Mouse (Mus musculus) embryo, embryonic 9.5 days (tissue): ENCODE results near the gene Plagl2.

ENCODE experiments used
- DNase-seq: peaks from one replicate; pipeline ENCODE4 v3.0.0-alpha.2; 2017; ENCODE audit errors: extremely low spot score

Plagl2 gene

GRCm38 (mm10) chr2:153239021-153239859, 2.0 kb downstream of the Plagl2 start:
- no peak for DNase-seq

GRCm38 (mm10) chr2:153238406-153238805, 2.8 kb downstream of the Plagl2 start:
- no peak for DNase-seq

GRCm38 (mm10) chr2:153237891-153238290, 3.3 kb downstream of the Plagl2 start:
- no peak for DNase-seq

DNA sequence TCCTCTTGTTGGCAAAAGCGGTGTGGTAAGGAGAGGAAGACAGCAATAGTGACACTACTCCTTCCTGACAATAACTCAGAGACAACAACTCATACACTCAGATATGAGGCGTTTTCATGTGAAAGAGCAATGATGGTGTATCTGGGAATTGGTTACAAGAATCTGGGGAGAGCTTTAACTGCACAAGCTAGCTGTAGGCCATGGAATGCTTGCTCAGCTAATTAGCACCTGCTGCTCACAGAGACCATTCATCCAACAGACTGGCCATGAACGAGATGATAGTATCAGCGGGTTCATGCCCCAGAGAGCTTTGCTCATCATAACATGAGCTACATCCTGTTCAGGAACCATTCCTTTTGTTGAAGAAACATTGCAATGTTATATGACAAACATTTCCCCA, 4.0 kb downstream of the Plagl2 start:
- no peak for DNase-seq

GRCm38 (mm10) chr2:153228523-153228922, 12.7 kb downstream of the Plagl2 start:
- no peak for DNase-seq

- DNase-seq, result no peak
These were observed 13.3 kb downstream of the Plagl2 start for GRCm38 (mm10) chr2:153227959-153228358.

- no peak for DNase-seq
These were observed 15.7 kb downstream of the Plagl2 start for GRCm38 (mm10) chr2:153225595-153225953.

GRCm38 (mm10) chr2:153224946-153225594, 16.2 kb downstream of the Plagl2 start, which contains the start of gene Tspyl3:
Gene Tspyl3, minus strand, starts transcription at chr2:153225441.
- DNase-seq, result peak; percentile 61

DNA sequence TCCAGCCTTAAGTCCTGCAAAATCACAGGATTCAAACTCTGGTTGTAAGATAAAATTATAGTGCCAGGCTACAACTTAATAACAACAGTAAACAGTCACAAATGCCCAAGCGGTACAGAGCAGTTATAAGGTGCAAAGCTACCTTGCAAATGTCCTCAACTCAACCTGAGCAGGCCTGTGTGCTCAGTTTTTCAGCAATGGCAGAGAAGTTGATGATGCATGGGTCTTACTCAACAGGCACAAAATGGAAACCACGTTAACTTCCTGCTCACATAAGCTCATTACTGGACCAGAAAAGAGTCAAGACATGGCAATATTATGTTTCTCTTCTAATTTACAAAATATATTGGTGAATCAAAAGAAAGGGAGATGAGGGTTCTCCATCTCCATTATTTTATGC, 18.7 kb downstream of the Plagl2 start:
- DNase-seq, result no peak

GRCm38 (mm10) chr2:153222130-153222529, 19.1 kb downstream of the Plagl2 start:
- no peak for DNase-seq

- DNase-seq, result no peak
These were observed 19.6 kb downstream of the Plagl2 start for GRCm38 (mm10) chr2:153221620-153222019.

- DNase-seq, result no peak
These were observed 22.7 kb downstream of the Plagl2 start for GRCm38 (mm10) chr2:153218516-153218915.

- no peak for DNase-seq
These were observed 23.3 kb downstream of the Plagl2 start for GRCm38 (mm10) chr2:153217826-153218340.

DNA sequence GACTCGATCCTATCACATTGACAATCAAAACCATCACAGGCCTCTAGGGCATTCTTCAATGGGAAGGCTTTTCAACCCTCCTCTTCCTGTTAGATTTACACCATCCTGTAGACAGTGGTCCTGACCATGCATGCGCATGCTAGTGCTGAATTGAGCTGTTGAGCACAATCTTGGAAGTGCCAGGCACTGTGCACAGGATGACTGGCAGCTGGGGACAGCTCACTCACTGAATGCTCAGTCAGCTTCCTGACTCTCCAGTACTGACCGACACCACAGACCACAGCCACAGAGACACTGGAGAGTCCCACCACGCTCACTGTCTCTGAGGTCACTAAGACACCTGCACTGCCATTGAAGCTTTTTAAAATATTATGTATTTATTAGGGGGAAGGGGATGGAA, 25.8 kb downstream of the Plagl2 start:
- DNase-seq, result no peak

DNA sequence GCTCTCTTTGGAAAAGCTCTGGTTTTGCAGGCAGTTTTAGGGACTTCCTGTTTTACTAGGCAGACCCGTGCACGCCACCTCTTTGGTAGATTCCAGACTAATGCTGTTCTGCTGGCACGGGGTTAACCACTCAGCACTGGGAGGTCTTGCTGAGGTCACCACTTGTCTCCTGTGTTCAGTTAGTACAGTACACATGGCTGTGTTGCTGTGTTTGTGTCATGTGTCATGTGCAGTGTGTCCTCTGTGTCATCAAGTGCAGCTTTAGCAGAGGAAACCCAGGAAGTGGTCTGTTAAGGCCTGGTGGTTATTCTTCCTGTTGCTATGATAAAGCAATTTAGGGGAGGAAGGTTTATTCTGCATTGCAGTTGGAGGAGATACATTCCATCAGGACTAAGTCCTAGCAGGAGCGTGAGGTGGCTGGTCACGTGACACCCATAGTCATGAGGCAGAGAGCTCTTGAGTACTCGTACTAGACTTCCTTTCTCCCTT, 26.4 kb downstream of the Plagl2 start:
- DNase-seq, result no peak

- no peak for DNase-seq
These were observed 27.9 kb downstream of the Plagl2 start for GRCm38 (mm10) chr2:153213351-153213750.

- no peak for DNase-seq
These were observed 29.8 kb downstream of the Plagl2 start for GRCm38 (mm10) chr2:153211451-153211850.

- DNase-seq, result no peak
These were observed 31.9 kb downstream of the Plagl2 start for GRCm38 (mm10) chr2:153209286-153209685.

DNA sequence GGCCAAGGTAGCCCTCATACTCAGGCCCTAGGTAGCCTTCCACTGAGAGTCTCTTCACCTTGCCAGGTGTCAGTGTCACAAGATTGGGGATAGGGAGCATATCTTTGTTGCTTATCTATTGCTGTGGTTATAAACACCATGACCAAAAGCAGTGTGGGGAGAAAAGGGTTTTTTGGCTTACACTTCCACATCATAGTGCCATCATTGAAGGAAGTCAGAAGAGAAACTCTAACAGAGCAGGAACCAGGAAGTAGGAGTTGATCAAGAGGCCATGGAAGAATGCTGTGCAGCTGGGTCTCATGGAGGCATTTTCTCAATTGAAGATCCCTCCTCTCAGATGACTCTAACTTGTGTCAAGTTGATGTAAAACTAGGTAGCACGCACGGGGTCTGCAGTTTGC, 33.1 kb downstream of the Plagl2 start:
- DNase-seq, result no peak

DNA sequence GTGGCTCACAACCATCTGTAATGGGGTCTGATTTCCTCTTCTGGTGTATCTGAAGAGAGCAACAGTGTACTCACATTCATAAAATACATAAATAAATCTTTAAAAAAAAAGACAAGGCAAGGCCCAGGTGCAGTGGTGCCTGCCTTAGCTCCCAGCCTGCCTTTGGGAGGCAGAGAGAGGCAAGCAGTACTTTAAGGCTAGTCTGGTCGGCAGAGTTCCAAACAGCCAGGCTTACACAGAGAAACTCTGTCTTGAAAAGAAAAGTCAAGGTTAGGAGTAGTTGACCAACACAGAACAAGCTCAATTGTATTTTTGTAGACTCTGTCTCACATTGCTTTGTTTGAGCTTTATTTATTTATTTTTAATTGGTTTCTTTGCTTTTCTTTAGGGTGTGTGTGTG, 38.5 kb downstream of the Plagl2 start:
- no peak for DNase-seq

DNA sequence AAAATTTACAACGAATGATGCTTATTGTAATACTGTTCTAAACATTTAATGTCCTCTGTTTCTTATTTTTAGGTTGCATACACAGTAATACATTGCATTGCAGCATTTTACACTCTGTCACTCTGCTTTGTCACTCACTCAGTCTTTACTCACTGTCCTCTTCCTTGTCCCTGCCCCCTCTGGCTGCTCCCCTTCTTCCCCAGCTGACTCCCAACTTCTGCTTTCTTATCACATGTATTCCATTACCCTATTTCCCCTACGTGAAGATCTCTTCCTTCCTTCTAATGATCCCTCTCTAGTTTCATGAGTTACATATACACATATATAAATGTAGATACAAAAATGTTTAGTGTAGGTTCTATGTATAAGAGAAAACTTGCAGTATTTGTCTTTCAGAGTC, 42.1 kb downstream of the Plagl2 start:
- DNase-seq, result no peak

GRCm38 (mm10) chr2:153198485-153198884, 42.7 kb downstream of the Plagl2 start:
- DNase-seq, result no peak

DNA sequence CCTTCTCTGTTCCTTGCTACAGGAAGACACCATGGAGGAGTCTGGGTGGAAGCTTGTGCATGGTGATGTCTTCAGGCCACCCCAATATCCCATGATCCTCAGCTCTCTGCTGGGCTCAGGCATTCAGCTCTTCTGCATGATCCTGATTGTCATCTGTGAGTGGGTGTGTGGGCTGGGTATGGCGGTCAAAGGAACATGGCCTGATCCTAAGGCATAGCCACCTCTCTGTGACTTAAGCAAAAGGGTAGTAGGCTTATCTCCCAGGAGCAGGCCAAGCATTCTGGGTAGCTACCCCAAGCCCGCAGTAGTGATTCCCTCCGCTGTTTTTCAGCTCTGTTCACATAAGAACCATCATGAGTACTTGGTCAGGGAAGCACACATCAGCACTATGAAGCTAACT, 47.0 kb downstream of the Plagl2 start:
- no peak for DNase-seq
